Mouse (Mus musculus) CH12.LX (cell line): ENCODE data around the gene Bcorl1. TPM values are rescaled to one million over a fixed set of nuclear protein-coding genes. Genes with fewer than 3 reads are reported as not detected.

Source experiments
- DNase-seq: peaks from one replicate; pipeline ENCODE4 v3.0.0-alpha.2; 2013; ENCODE audit errors: extremely low read depth
- H3K27ac ChIP-seq: 2 replicates; pipeline ENCODE4 v1.5.1; 2012; ENCODE audit warnings: low read depth, mild to moderate bottlenecking, control low read depth, moderate library complexity; ENCODE audit not compliant: insufficient read depth
- H3K27me3 ChIP-seq: replicated peaks from 2 replicates; pipeline ENCODE3; 2012; ENCODE audit warnings: inconsistent platforms
- H3K36me3 ChIP-seq, 2 experiments: replicated peaks in 1 of 2; 2 replicates each; pipeline versions ENCODE3 to v1.6.1; 2012; ENCODE audit warnings: inconsistent platforms in 1 of 2, low read length in 1 of 2, mild to moderate bottlenecking in 1 of 2, mixed read lengths in 1 of 2, moderate library complexity in 1 of 2; ENCODE audit not compliant: control insufficient read depth in 1 of 2, insufficient read depth in 1 of 2
- H3K4me1 ChIP-seq, 2 experiments: 2 replicates each; pipeline ENCODE4 v1.6.1; 2012; ENCODE audit warnings: inconsistent platforms in 1 of 2, moderate library complexity in 1 of 2; ENCODE audit not compliant: insufficient read depth in 2 of 2, control insufficient read depth in 1 of 2
- H3K4me2 ChIP-seq: 2 replicates; pipeline ENCODE4 v1.6.1; 2012; ENCODE audit warnings: low read depth, mild to moderate bottlenecking, control low read depth; ENCODE audit not compliant: poor library complexity, insufficient read depth, severe bottlenecking
- H3K4me3 ChIP-seq, 3 experiments: fragments of 150-350 bp in 1 of 3; sonication (generic) in 1 of 3; replicated peaks in 1 of 3; 2 replicates each; pipeline versions ENCODE3 to v1.5.1; 2011 to 2012; ENCODE audit warnings: low read depth in 2 of 3, low read length in 2 of 3, mild to moderate bottlenecking in 2 of 3, moderate library complexity in 2 of 3, control low read depth in 1 of 3, improper control_type of control experiment in 1 of 3, inconsistent platforms in 1 of 3, mixed read lengths in 1 of 3; ENCODE audit not compliant: poor library complexity in 1 of 3
- H3K79me2 ChIP-seq: replicated peaks from 2 replicates; pipeline ENCODE4 v1.6.1; 2012; ENCODE audit warnings: mild to moderate bottlenecking, moderate library complexity; ENCODE audit not compliant: control insufficient read depth, poor library complexity, insufficient read depth, severe bottlenecking; ENCODE audit errors: extremely low read depth
- H3K9ac ChIP-seq: 2 replicates; pipeline ENCODE4 v1.6.1; 2012; ENCODE audit warnings: low read depth, mild to moderate bottlenecking, control low read depth, moderate library complexity; ENCODE audit not compliant: insufficient read depth
- H3K9me3 ChIP-seq: replicated peaks from 2 replicates; pipeline ENCODE3; 2012; ENCODE audit warnings: low read length, inconsistent platforms, mixed read lengths
- CHD1 ChIP-seq: IDR thresholded peaks from 2 replicates; pipeline ENCODE4 v1.6.1; 2012; ENCODE audit warnings: low read depth, low read length, improper control_type of control experiment, inconsistent platforms
- CHD2 ChIP-seq: IDR thresholded peaks from 2 replicates; pipeline ENCODE4 v1.6.1; 2011; ENCODE audit warnings: low read length, improper control_type of control experiment
- HCFC1 ChIP-seq: IDR thresholded peaks from 2 replicates; pipeline ENCODE4 v1.6.1; 2012; ENCODE audit warnings: low read depth, mild to moderate bottlenecking, inconsistent platforms, low read length, improper control_type of control experiment
- MAX ChIP-seq: IDR thresholded peaks from 2 replicates; pipeline ENCODE4 v1.6.1; 2011; ENCODE audit warnings: low read length, improper control_type of control experiment
- MYC ChIP-seq: IDR thresholded peaks from 2 replicates; pipeline ENCODE4 v1.6.1; 2011; ENCODE audit warnings: low read depth, mild to moderate bottlenecking, improper control_type of control experiment, low read length
- NELFE ChIP-seq: IDR thresholded peaks from 2 replicates; pipeline ENCODE4 v1.6.1; 2011; ENCODE audit warnings: low read depth, low read length, improper control_type of control experiment
- PAX5 ChIP-seq: IDR thresholded peaks from 2 replicates; pipeline ENCODE4 v1.6.1; 2012; ENCODE audit warnings: low read length, inconsistent platforms, mixed read lengths
- POLR2AphosphoS2 ChIP-seq: IDR thresholded peaks from 2 replicates; pipeline ENCODE4 v1.6.1; 2011; ENCODE audit warnings: low read depth, low read length, improper control_type of control experiment
- RAD21 ChIP-seq: IDR thresholded peaks from 2 replicates; pipeline ENCODE4 v1.6.1; 2011; ENCODE audit warnings: low read depth, mild to moderate bottlenecking, low read length, improper control_type of control experiment, moderate library complexity
- SIN3A ChIP-seq: IDR thresholded peaks from 2 replicates; pipeline ENCODE4 v1.6.1; 2012; ENCODE audit warnings: low read length, improper control_type of control experiment, inconsistent platforms
- TCF12 ChIP-seq: IDR thresholded peaks from 2 replicates; pipeline ENCODE4 v1.6.1; 2014; ENCODE audit warnings: low read depth, mild to moderate bottlenecking, inconsistent platforms, low read length, improper control_type of control experiment
- ZC3H11A ChIP-seq: IDR thresholded peaks from 2 replicates; pipeline ENCODE4 v1.6.1; 2012; ENCODE audit warnings: low read depth, mild to moderate bottlenecking, inconsistent platforms, low read length, improper control_type of control experiment
- dilution Hi-C: fragments of 300-500 bp; cut with MboI; formaldehyde crosslinking; loops from 2 replicates; pipeline ENCODE4 v1.14.3; 2020; ENCODE audit warnings: low sequenced_read_pairs; ENCODE audit not compliant: extremely low pct_unique_long_range_greater_than_20kb, extremely low pct_ligation_motif_present
- in situ Hi-C: fragments of 300-500 bp; cut with MboI; formaldehyde crosslinking; loops from 3 replicates; pipeline ENCODE4 v1.14.3; 2019; ENCODE audit warnings: low sequenced_read_pairs, low pct_ligation_motif_present, low pct_unique_long_range_greater_than_20kb, mixed read lengths
- polyA plus RNA-seq: library from polyadenylated mRNA; unstranded; fragments of >175 nt; gene quantifications from 2 replicates; pipeline ENCODE4 v1.2.1, GENCODE M21; 2012; ENCODE audit warnings: low read depth; ENCODE audit not compliant: insufficient read length
- total RNA-seq, 2 experiments: library from RNA; depleted of rRNA; stranded (reverse); fragments of 300-350 nt in 1 of 2; fragments of >200 nt in 1 of 2; gene quantifications; 2 replicates each; pipeline ENCODE4 v1.2.3; 2012 to 2014

The Bcorl1 gene
- total and polyA plus RNA-seq, 3 experiments: 0.30 to 2.2 (median 1.9) TPM

GRCm38 (mm10) chrX:48345385-48345932 is 4.3 kb downstream of the Bcorl1 start:
- dilution Hi-C loops: no loop called here
- H3K4me1 ChIP-seq: peaks cover 0 to 17% of the 10 kb centered on the region in 2 experiments; a peak in 2 of 4 replicates
- no peak for TF ChIP-seq MAX
- no peak for TF ChIP-seq CHD2
- TF ChIP-seq SIN3A: no peak
- no peak for TF ChIP-seq PAX5
- no peak for TF ChIP-seq ZC3H11A
- no peak for TF ChIP-seq MYC
- TF ChIP-seq TCF12: no peak
- no peak for TF ChIP-seq CHD1
- no peak for TF ChIP-seq NELFE
- no peak for DNase-seq
- H3K27ac ChIP-seq: no peak overlapping the region
- H3K9ac ChIP-seq: no peak overlapping the region; the same call in 1 of the 2 replicates
- H3K79me2 ChIP-seq: no peaks in the 10 kb centered on the region
- H3K4me2 ChIP-seq: peak overlapping the region; percentile 60
- H3K27me3 ChIP-seq: peaks cover 16% of the 10 kb centered on the region
- H3K4me3 ChIP-seq: peak overlapping the region in 1 of 3 experiments; percentile 31
- in situ Hi-C loops: loop anchor here (10.0 kb wide), 1 partner anchor 59 kb away; no protein-coding TSS in a partner anchor
- H3K9me3 ChIP-seq: no peaks in the 10 kb centered on the region
- no peaks in the 10 kb centered on the region for H3K36me3 ChIP-seq

- H3K36me3 ChIP-seq: no peaks in the 10 kb centered on the region
- H3K9me3 ChIP-seq: no peaks in the 10 kb centered on the region
- H3K9ac ChIP-seq: no peak overlapping the region
- H3K27me3 ChIP-seq: no peaks in the 10 kb centered on the region
- dilution Hi-C loops: no loop called here
- no peak overlapping the region for H3K4me2 ChIP-seq
- no peaks in the 10 kb centered on the region for H3K79me2 ChIP-seq
- TF ChIP-seq SIN3A: no peak
- no peak for TF ChIP-seq HCFC1
- H3K4me3 ChIP-seq: no peak overlapping the region
- in situ Hi-C loops: no loop called here
- H3K4me1 ChIP-seq: no peaks in the 10 kb centered on the region
- no peak overlapping the region for H3K27ac ChIP-seq
- DNase-seq: no peak
These were observed 14.2 kb downstream of the Bcorl1 start for GRCm38 (mm10) chrX:48355346-48355745.

GRCm38 (mm10) chrX:48365836-48366577 is 24.8 kb downstream of the Bcorl1 start:
- Histone ChIP-seq H3K9ac (no peak overlapping the region), H3K4me1 (no peaks in the 10 kb centered on the region), H3K27ac (no peak overlapping the region), H3K4me3 (no peak overlapping the region), H3K79me2 (no peaks in the 10 kb centered on the region), H3K9me3 (no peaks in the 10 kb centered on the region), H3K27me3 (no peaks in the 10 kb centered on the region), H3K36me3 (peaks cover 27 to 37% of the 10 kb centered on the region in 2 experiments)
- in situ Hi-C loops: no loop called here
- DNase-seq: no peak
- dilution Hi-C loops: no loop called here
- TF ChIP-seq RAD21 (no peak), NELFE (no peak), POLR2AphosphoS2 (no peak)
- TF ChIP-seq, all 38 proteins: peak for 0
- no peak overlapping the region for H3K4me2 ChIP-seq
